ENCODE assay signal across 7 mouse cellular contexts in genomic region chr5:120210668-120211067, GRCm38 (mm10).
DNase-seq lines count a peak whose midpoint lies in the region; ATAC-seq and TF ChIP-seq lines count a peak whose summit lies in the region.

No protein-coding gene starts in this region.

- no peak overlapping the region for H3K4me3 ChIP-seq in neural tube, embryonic 11.5 days (ENCODE audit: low read depth, low read length)
- H3K4me3 ChIP-seq in forebrain, embryonic 11.5 days (ENCODE audit: low read depth, low read length), result no peak overlapping the region
- H3K4me3 ChIP-seq in limb, embryonic 13.5 days, result peak overlapping the region; percentile 27
- H3K4me3 ChIP-seq in layer of hippocampus, adult 2 months, result no peak overlapping the region

- DNase-seq in neural tube, embryonic 11.5 days (ENCODE audit: low spot score), result peak; percentile 58
- no peak for DNase-seq in neural tube, embryonic 10.5 days (ENCODE audit: extremely low spot score, low spot score)
- no peak for DNase-seq in forebrain, embryonic 11.5 days (ENCODE audit: low spot score)
- no peak for DNase-seq in thymus, postnatal 4 days
- no peak for DNase-seq in layer of hippocampus, adult 2 months (ENCODE audit: low spot score in 2 of 2)
- no peak for DNase-seq in kidney, postnatal 10 days

- no peaks in the 10 kb centered on the region for H3K36me3 ChIP-seq in neural tube, embryonic 11.5 days (ENCODE audit: control insufficient read depth, insufficient read depth, low read length)
- no peaks in the 10 kb centered on the region for H3K36me3 ChIP-seq in forebrain, embryonic 11.5 days (ENCODE audit: control insufficient read depth, insufficient read depth, low read length)
- no peaks in the 10 kb centered on the region for H3K36me3 ChIP-seq in limb, embryonic 13.5 days

- no peaks in the 10 kb centered on the region for H3K9me3 ChIP-seq in neural tube, embryonic 11.5 days (ENCODE audit: control insufficient read depth, low read length)
- no peaks in the 10 kb centered on the region for H3K9me3 ChIP-seq in forebrain, embryonic 11.5 days (ENCODE audit: control insufficient read depth, low read length)
- no peaks in the 10 kb centered on the region for H3K9me3 ChIP-seq in limb, embryonic 13.5 days

- no peak overlapping the region for H3K9ac ChIP-seq in neural tube, embryonic 11.5 days (ENCODE audit: low read length)
- no peak overlapping the region; the same call in 1 of the 2 replicates for H3K9ac ChIP-seq in forebrain, embryonic 11.5 days (ENCODE audit: low read length)
- H3K9ac ChIP-seq in limb, embryonic 13.5 days, result peak overlapping the region; percentile 48

- peak overlapping the region; percentile 31; the same call in 1 of the 2 replicates for H3K4me2 ChIP-seq in neural tube, embryonic 11.5 days (ENCODE audit: low read depth)
- peak overlapping the region; percentile 36; the same call in 1 of the 2 replicates for H3K4me2 ChIP-seq in forebrain, embryonic 11.5 days (ENCODE audit: low read depth, low read length, severe bottlenecking)
- H3K4me2 ChIP-seq in limb, embryonic 13.5 days (replicated peaks), result peak overlapping the region; percentile 62

- H3K4me1 ChIP-seq in neural tube, embryonic 11.5 days (ENCODE audit: control insufficient read depth, insufficient read depth, low read length), result peaks cover 25% of the 10 kb centered on the region
- H3K4me1 ChIP-seq in forebrain, embryonic 11.5 days (replicated peaks; ENCODE audit: control insufficient read depth, insufficient read depth, low read length), result peaks cover 29% of the 10 kb centered on the region
- H3K4me1 ChIP-seq in limb, embryonic 13.5 days, result peaks cover 11% of the 10 kb centered on the region

- no peak for ATAC-seq in neural tube, embryonic 11.5 days (ENCODE audit: insufficient read depth, low FRiP score, low TSS enrichment)
- 0 out of 2 replicates have a peak, but pooled peaks have one; percentile 19 for ATAC-seq in forebrain, embryonic 11.5 days (replicated peaks; ENCODE audit: low FRiP score)
- ATAC-seq in limb, embryonic 13.5 days (ENCODE audit: low FRiP score, low read depth), result no peak

- H3K27me3 ChIP-seq in neural tube, embryonic 11.5 days (ENCODE audit: control insufficient read depth, insufficient read depth, low read length), result peaks cover 2% of the 10 kb centered on the region; the same call in 1 of the 2 replicates
- H3K27me3 ChIP-seq in forebrain, embryonic 11.5 days (ENCODE audit: control insufficient read depth, insufficient read depth, low read length), result no peaks in the 10 kb centered on the region
- peaks cover 52% of the 10 kb centered on the region for H3K27me3 ChIP-seq in limb, embryonic 13.5 days

- no peak for TF ChIP-seq CTCF in layer of hippocampus, adult 2 months (conservative IDR thresholded peaks at IDR 0.05)

- H3K27ac ChIP-seq in neural tube, embryonic 11.5 days (ENCODE audit: low read depth, low read length), result no peak overlapping the region
- H3K27ac ChIP-seq in forebrain, embryonic 11.5 days (ENCODE audit: low read depth, low read length), result no peak overlapping the region
- no peak overlapping the region for H3K27ac ChIP-seq in limb, embryonic 13.5 days
- H3K27ac ChIP-seq in layer of hippocampus, adult 2 months, result no peak overlapping the region

- 7% methylated on average over 11 of the region's 11 CpGs for WGBS in neural tube, embryonic 11.5 days
- WGBS in forebrain, embryonic 11.5 days, result 2% methylated on average over 11 of the region's 11 CpGs
- under 1% methylated on average over 11 of the region's 11 CpGs for WGBS in limb, embryonic 13.5 days
